Mouse (Mus musculus) olfactory bulb, adult 2 months (tissue): ENCODE data around the gene Rnase9.

ENCODE experiments used
- CTCF ChIP-seq: fragments of 200-500 bp; IDR thresholded peaks from 2 replicates; pipeline ENCODE4 v1.5.1; 2012; ENCODE audit warnings: low read depth, mild to moderate bottlenecking, low read length, moderate library complexity; ENCODE audit not compliant: insufficient read depth
- POLR2A ChIP-seq: fragments of 200-500 bp; IDR thresholded peaks from 2 replicates; pipeline ENCODE4 v1.6.1; 2012; ENCODE audit warnings: mild to moderate bottlenecking, low read depth, low read length, moderate library complexity; ENCODE audit not compliant: insufficient read depth

- no peak for TF ChIP-seq POLR2A
- TF ChIP-seq CTCF = no peak
Measured at GRCm38 (mm10) chr14:51023457-51023856, 18.2 kb downstream of the Rnase9 start.
